Mouse (Mus musculus): ENCODE measurements around the gene Serpinf1. TPM values are rescaled to one million over a fixed set of nuclear protein-coding genes. Genes with fewer than 3 reads are reported as not detected.
A peak's percentile ranks its signal among the peaks of the same experiment; 100 is the strongest.

Gene Serpinf1
- polyA plus RNA-seq, 1 experiment = 27.5 TPM

GRCm38 (mm10) chr11:75453991-75454930 is 31.8 kb upstream of the Serpinf1 start, which contains the start of gene Wdr81:
Gene Wdr81, minus strand, starts transcription at chr11:75454717.
- WGBS = 2% methylated on average over 56 of the region's 56 CpGs
- DNase-seq = peak; percentile 86 to 87
- TF ChIP-seq POLR2A (IDR thresholded peaks at IDR 0.05; ENCODE audit: borderline replicate concordance, insufficient read depth, low read length) (peak; percentile 71), CTCF (IDR thresholded peaks at IDR 0.05; ENCODE audit: borderline replicate concordance, insufficient read depth, low read depth, low read length) (0 out of 2 replicates have a peak, but pooled peaks have one; percentile 23)
- no peaks in the 10 kb centered on the region for H3K27me3 ChIP-seq (ENCODE audit: control insufficient read depth, insufficient read depth, low read length)
- H3K27ac ChIP-seq (ENCODE audit: insufficient read depth, low read length) = peak within 1 kb of the TSS; percentile 54; the same call in 1 of the 2 replicates
- peak within 1 kb of the TSS; percentile 73 for H3K4me3 ChIP-seq (replicated peaks; ENCODE audit: insufficient read depth, low read depth, low read length)
- peaks cover 35% of the 10 kb centered on the region for H3K4me1 ChIP-seq (ENCODE audit: control insufficient read depth, insufficient read depth, low read length)

- 92% methylated on average over 31 of the region's 31 CpGs for WGBS
- no peak for DNase-seq
- Histone ChIP-seq H3K4me1 (ENCODE audit: control insufficient read depth, insufficient read depth, low read length) (peaks cover 35% of the 10 kb centered on the region), H3K4me3 (replicated peaks; ENCODE audit: insufficient read depth, low read depth, low read length) (peak overlapping the region; percentile 73), H3K27ac (ENCODE audit: insufficient read depth, low read length) (no peak overlapping the region), H3K27me3 (ENCODE audit: control insufficient read depth, insufficient read depth, low read length) (no peaks in the 10 kb centered on the region)
- TF ChIP-seq POLR2A (IDR thresholded peaks at IDR 0.05; ENCODE audit: borderline replicate concordance, insufficient read depth, low read length) (no peak), CTCF (IDR thresholded peaks at IDR 0.05; ENCODE audit: borderline replicate concordance, insufficient read depth, low read depth, low read length) (no peak)
Observed at GRCm38 (mm10) chr11:75452812-75453557, 30.5 kb upstream of the Serpinf1 start.

GRCm38 (mm10) chr11:75452081-75452480 is 29.6 kb upstream of the Serpinf1 start:
- WGBS = 86% methylated on average over 8 of the region's 8 CpGs
- no peak overlapping the region for H3K4me3 ChIP-seq (replicated peaks; ENCODE audit: insufficient read depth, low read depth, low read length)
- no peak overlapping the region for H3K27ac ChIP-seq (ENCODE audit: insufficient read depth, low read length)
- TF ChIP-seq CTCF (IDR thresholded peaks at IDR 0.05; ENCODE audit: borderline replicate concordance, insufficient read depth, low read depth, low read length) = no peak
- no peak for TF ChIP-seq POLR2A (IDR thresholded peaks at IDR 0.05; ENCODE audit: borderline replicate concordance, insufficient read depth, low read length)
- H3K4me1 ChIP-seq (ENCODE audit: control insufficient read depth, insufficient read depth, low read length) = peaks cover 35% of the 10 kb centered on the region
- no peak for DNase-seq
- H3K27me3 ChIP-seq (ENCODE audit: control insufficient read depth, insufficient read depth, low read length) = no peaks in the 10 kb centered on the region

- WGBS = 82% methylated on average over 15 of the region's 15 CpGs
- Histone ChIP-seq H3K27ac (ENCODE audit: insufficient read depth, low read length) (no peak overlapping the region), H3K4me3 (replicated peaks; ENCODE audit: insufficient read depth, low read depth, low read length) (no peak overlapping the region), H3K4me1 (ENCODE audit: control insufficient read depth, insufficient read depth, low read length) (peaks cover 35% of the 10 kb centered on the region), H3K27me3 (ENCODE audit: control insufficient read depth, insufficient read depth, low read length) (no peaks in the 10 kb centered on the region)
- DNase-seq = no peak
- TF ChIP-seq CTCF (IDR thresholded peaks at IDR 0.05; ENCODE audit: borderline replicate concordance, insufficient read depth, low read depth, low read length) = no peak
- no peak for TF ChIP-seq POLR2A (IDR thresholded peaks at IDR 0.05; ENCODE audit: borderline replicate concordance, insufficient read depth, low read length)
Observed at GRCm38 (mm10) chr11:75450936-75451335, 28.4 kb upstream of the Serpinf1 start.

DNA sequence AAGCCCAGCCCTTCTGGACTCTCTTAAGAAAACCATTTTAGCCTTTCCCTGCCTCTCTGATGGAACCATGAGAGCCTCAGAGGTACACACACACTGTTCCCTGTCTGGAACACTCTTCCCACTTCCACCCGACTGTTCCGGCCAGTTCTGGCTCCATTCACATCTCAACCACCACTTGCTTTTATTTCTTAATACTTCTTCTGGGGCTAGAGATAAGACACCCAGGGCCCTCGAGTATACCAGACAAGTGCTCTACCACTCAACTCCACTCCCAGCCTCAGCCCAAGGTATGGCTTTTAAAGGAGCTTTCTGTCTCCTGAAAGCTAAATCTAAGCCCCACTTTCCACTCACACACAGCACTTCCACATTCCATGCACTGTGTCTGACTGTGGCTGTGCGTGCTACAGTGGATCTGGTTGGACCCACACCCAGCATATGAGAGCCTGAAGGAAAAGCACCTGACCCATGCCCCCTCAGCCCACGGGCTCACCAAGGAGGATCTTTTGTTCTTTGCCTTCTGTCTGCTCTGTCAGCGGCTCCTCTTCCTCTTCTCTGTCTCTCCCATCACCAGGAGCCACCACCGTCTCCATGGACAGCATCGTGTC is 27.9 kb upstream of the Serpinf1 start:
- Histone ChIP-seq H3K27ac (ENCODE audit: insufficient read depth, low read length) (no peak overlapping the region), H3K27me3 (ENCODE audit: control insufficient read depth, insufficient read depth, low read length) (no peaks in the 10 kb centered on the region), H3K4me1 (ENCODE audit: control insufficient read depth, insufficient read depth, low read length) (peaks cover 35% of the 10 kb centered on the region), H3K4me3 (replicated peaks; ENCODE audit: insufficient read depth, low read depth, low read length) (no peak overlapping the region)
- DNase-seq = no peak
- WGBS = 81% methylated on average over 8 of the region's 8 CpGs
- no peak for TF ChIP-seq CTCF (IDR thresholded peaks at IDR 0.05; ENCODE audit: borderline replicate concordance, insufficient read depth, low read depth, low read length)
- no peak for TF ChIP-seq POLR2A (IDR thresholded peaks at IDR 0.05; ENCODE audit: borderline replicate concordance, insufficient read depth, low read length)

- TF ChIP-seq POLR2A (IDR thresholded peaks at IDR 0.05; ENCODE audit: borderline replicate concordance, insufficient read depth, low read length) (no peak), CTCF (IDR thresholded peaks at IDR 0.05; ENCODE audit: borderline replicate concordance, insufficient read depth, low read depth, low read length) (no peak)
- Histone ChIP-seq H3K27me3 (ENCODE audit: control insufficient read depth, insufficient read depth, low read length) (no peaks in the 10 kb centered on the region), H3K4me3 (replicated peaks; ENCODE audit: insufficient read depth, low read depth, low read length) (no peak overlapping the region), H3K4me1 (ENCODE audit: control insufficient read depth, insufficient read depth, low read length) (peaks cover 32% of the 10 kb centered on the region), H3K27ac (ENCODE audit: insufficient read depth, low read length) (no peak overlapping the region)
- peak; percentile 63 to 66 for DNase-seq
- 24% methylated on average over 7 of the region's 7 CpGs for WGBS
Observed at GRCm38 (mm10) chr11:75449695-75450094, 27.2 kb upstream of the Serpinf1 start.

- H3K4me3 ChIP-seq (replicated peaks; ENCODE audit: insufficient read depth, low read depth, low read length) = no peak overlapping the region
- H3K27ac ChIP-seq (ENCODE audit: insufficient read depth, low read length) = no peak overlapping the region
- TF ChIP-seq POLR2A (IDR thresholded peaks at IDR 0.05; ENCODE audit: borderline replicate concordance, insufficient read depth, low read length) (no peak), CTCF (IDR thresholded peaks at IDR 0.05; ENCODE audit: borderline replicate concordance, insufficient read depth, low read depth, low read length) (no peak)
- DNase-seq = no peak
- H3K27me3 ChIP-seq (ENCODE audit: control insufficient read depth, insufficient read depth, low read length) = no peaks in the 10 kb centered on the region
- WGBS = 86% methylated on average over 3 of the region's 3 CpGs
- H3K4me1 ChIP-seq (ENCODE audit: control insufficient read depth, insufficient read depth, low read length) = peaks cover 29% of the 10 kb centered on the region
Observed at GRCm38 (mm10) chr11:75448575-75448974, 26.1 kb upstream of the Serpinf1 start.
